In the genomic region with DNA sequence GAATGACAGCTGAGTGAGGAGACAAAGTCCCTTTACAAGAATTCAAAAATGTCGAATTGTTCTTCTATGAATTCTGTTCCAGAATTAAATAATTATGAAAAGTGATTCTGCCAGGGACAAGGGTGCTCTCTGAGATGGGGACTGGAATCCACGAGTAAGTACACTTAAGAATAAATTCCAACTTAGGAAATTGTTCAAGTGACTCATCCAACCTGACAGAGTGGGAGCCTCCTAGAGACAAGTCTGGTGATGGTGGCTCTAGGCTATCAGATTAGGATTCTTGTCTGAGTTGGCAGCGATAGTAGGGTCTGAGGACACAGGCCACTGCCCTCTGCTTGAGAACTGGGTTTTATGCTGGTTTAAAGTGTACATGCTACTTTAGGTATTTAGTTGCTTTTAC, we compare ENCODE assay signal across 26 mouse cellular contexts.
"Had no signal": no experiment of that assay in that cellular context is flagged by ENCODE, and none has a peak within 500 bp of the region (broad histone marks: within the 10 kb centered on the region; RNA-seq: fewer than 3 reads in every experiment).

No protein-coding gene starts in this region.

- H3K4me2 ChIP-seq: heart, embryonic 12.5 days; hindbrain, embryonic 12.5 days; hindbrain, embryonic 14.5 days; intestine, embryonic 15.5 days; limb, embryonic 12.5 days; liver, embryonic 11.5 days; liver, embryonic 13.5 days had no signal

- H3K36me3 ChIP-seq: heart, embryonic 10.5 days; heart, embryonic 12.5 days; hindbrain, embryonic 10.5 days; hindbrain, embryonic 12.5 days; intestine, embryonic 15.5 days; limb, embryonic 10.5 days; limb, embryonic 12.5 days; liver, embryonic 13.5 days had no signal

- H3K9ac ChIP-seq: heart, embryonic 12.5 days; hindbrain, embryonic 12.5 days; hindbrain, embryonic 14.5 days; intestine, embryonic 15.5 days; limb, embryonic 12.5 days; liver, embryonic 13.5 days had no signal

- ATAC-seq: hindbrain, embryonic 16.5 days; inflammation-experienced regulatory T-cells, adult 6 months; intestine, embryonic 15.5 days; intestine, postnatal 0 days had no signal

- H3K4me1 ChIP-seq: hindbrain, embryonic 10.5 days; hindbrain, embryonic 12.5 days; intestine, embryonic 15.5 days; limb, embryonic 10.5 days; limb, embryonic 12.5 days; liver, embryonic 13.5 days had no signal

- H3K27me3 ChIP-seq: heart, embryonic 12.5 days; hindbrain, embryonic 12.5 days; intestine, embryonic 15.5 days; limb, embryonic 12.5 days; liver, embryonic 13.5 days had no signal

- H3K27ac ChIP-seq: gastrocnemius, adult 2 months; heart, embryonic 10.5 days; hindbrain, embryonic 10.5 days; hindbrain, embryonic 12.5 days; hindbrain, embryonic 14.5 days; intestine, embryonic 15.5 days; limb, embryonic 10.5 days; limb, embryonic 12.5 days; liver, embryonic 13.5 days had no signal

- H3K4me3 ChIP-seq: gastrocnemius, adult 2 months; heart, embryonic 10.5 days; heart, embryonic 12.5 days; hindbrain, embryonic 10.5 days; hindbrain, embryonic 12.5 days; intestine, embryonic 15.5 days; limb, embryonic 10.5 days; limb, embryonic 12.5 days; liver, embryonic 13.5 days had no signal

- DNase-seq: gastrocnemius, adult 2 months; gastrocnemius, postnatal 10 days; gastrocnemius, postnatal 25 days; heart, adult 18-20 months; heart, postnatal 10 days; heart, postnatal 4 days; kidney, adult 18-20 months; kidney, adult 8-10 months; kidney, postnatal 10 days; kidney, postnatal 25 days; kidney, postnatal 4 days; layer of hippocampus, adult 9-11 months; liver; liver, embryonic 13.5 days had no signal

- H3K9me3 ChIP-seq: heart, embryonic 10.5 days; heart, embryonic 12.5 days; hindbrain, embryonic 10.5 days; hindbrain, embryonic 12.5 days; intestine, embryonic 15.5 days; limb, embryonic 10.5 days; limb, embryonic 12.5 days; liver, embryonic 13.5 days had no signal
